Mouse (Mus musculus) forebrain, embryonic 14.5 days (tissue): ENCODE measurements at regions not wholly inside any gene's neighbourhood (a gene's known extent, or its start where the extent isn't known, plus 50 kb on each side); places are given as distances from the start of the nearest gene placed in this dataset.

Experiments used
- ATAC-seq: fragments of 200-750 bp; cut with Nextera tagmentation; 2 replicates; pipeline ENCODE4 v1.8.0; 2017; ENCODE audit warnings: mild to moderate bottlenecking, moderate library complexity
- DNase-seq: peaks from one replicate; pipeline ENCODE4 v3.0.0-alpha.2; 2015; ENCODE audit warnings: low spot score
- H3K27ac ChIP-seq: fragments of 300-500 bp; sonication (generic); 2 replicates; pipeline ENCODE4 v1.5.1; 2014; ENCODE audit warnings: low read depth, mild to moderate bottlenecking, control low read depth, low read length, moderate library complexity
- H3K27me3 ChIP-seq: fragments of 300-500 bp; sonication (generic); replicated peaks from 2 replicates; pipeline ENCODE4 v1.6.1; 2014; ENCODE audit warnings: low read length, control low read depth, mixed read lengths; ENCODE audit not compliant: control insufficient read depth, insufficient read depth
- H3K36me3 ChIP-seq: fragments of 300-500 bp; sonication (generic); 2 replicates; pipeline ENCODE4 v1.6.1; 2014; ENCODE audit warnings: low read length, control low read depth; ENCODE audit not compliant: control insufficient read depth, insufficient read depth
- H3K4me1 ChIP-seq: fragments of 300-500 bp; sonication (generic); 2 replicates; pipeline ENCODE4 v1.6.1; 2014; ENCODE audit warnings: antibody characterized with exemption, low read length, control low read depth; ENCODE audit not compliant: control insufficient read depth, insufficient read depth
- H3K4me2 ChIP-seq: fragments of 300-500 bp; sonication (generic); 2 replicates; pipeline ENCODE4 v1.6.1; 2014; ENCODE audit warnings: mild to moderate bottlenecking, control low read depth, low read length
- H3K4me3 ChIP-seq: fragments of 300-500 bp; sonication (generic); 2 replicates; pipeline ENCODE4 v1.5.1; 2014; ENCODE audit warnings: low read depth, low read length, control low read depth
- H3K9ac ChIP-seq: fragments of 300-500 bp; sonication (generic); 2 replicates; pipeline ENCODE4 v1.6.1; 2014; ENCODE audit warnings: mild to moderate bottlenecking, low read length, control low read depth, moderate library complexity
- H3K9me3 ChIP-seq: fragments of 300-500 bp; sonication (generic); replicated peaks from 2 replicates; pipeline ENCODE4 v1.6.1; 2016; ENCODE audit warnings: low read length, control low read depth, mixed read lengths; ENCODE audit not compliant: control insufficient read depth
- WGBS: fragments of 180-500 bp; shearing (Covaris S2); extraction: QIAGEN DNeasy Blood & Tissue Kit; methylation state at CpG from one replicate; pipeline ENCODE4 v1.1.7; 2014; 5-methylcytosine and 5-hydroxymethylcytosine counted together

DNA sequence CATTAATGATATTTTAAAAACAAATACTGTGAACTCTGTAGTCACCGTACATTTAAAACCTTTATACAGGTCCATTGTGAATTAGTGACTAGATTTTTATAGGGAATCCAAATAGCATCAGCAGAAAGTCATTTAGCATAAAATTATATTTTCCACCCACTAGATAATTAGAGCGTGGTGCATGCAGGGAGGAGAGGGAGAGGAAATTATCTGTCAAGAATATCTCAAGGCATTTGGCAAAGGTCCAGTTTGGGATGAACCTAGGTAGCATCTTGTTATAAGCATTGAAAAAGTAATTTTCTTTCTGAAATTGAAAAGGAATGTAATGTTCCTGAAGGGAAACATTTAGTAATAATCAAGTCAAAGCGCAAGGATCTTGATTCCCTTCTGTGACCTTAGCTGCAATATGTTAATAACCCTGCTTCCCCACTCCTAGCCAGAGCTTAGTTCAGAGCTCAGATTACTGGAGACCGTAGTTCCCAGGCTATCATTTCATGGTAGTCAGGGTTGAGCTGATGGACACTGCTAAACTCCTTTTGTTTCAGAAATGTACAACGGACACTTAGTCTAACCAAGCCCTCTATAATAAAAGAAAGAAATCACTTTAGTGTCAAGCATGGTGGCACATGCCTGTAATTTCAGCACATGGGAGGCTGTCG is 200.8 kb upstream of the Slc39a10 start:
- DNase-seq (peak; percentile 57), ATAC-seq (no peak)
- H3K27ac ChIP-seq: no peak overlapping the region
- H3K27me3 ChIP-seq: no peaks in the 10 kb centered on the region
- H3K4me1 ChIP-seq: no peaks in the 10 kb centered on the region
- no peak overlapping the region for H3K9ac ChIP-seq
- H3K36me3 ChIP-seq: no peaks in the 10 kb centered on the region
- H3K4me2 ChIP-seq: no peak overlapping the region
- H3K4me3 ChIP-seq: no peak overlapping the region
- H3K9me3 ChIP-seq: no peaks in the 10 kb centered on the region; the same call in 1 of the 2 replicates
- 60% methylated on average over 6 of the region's 6 CpGs for WGBS

DNA sequence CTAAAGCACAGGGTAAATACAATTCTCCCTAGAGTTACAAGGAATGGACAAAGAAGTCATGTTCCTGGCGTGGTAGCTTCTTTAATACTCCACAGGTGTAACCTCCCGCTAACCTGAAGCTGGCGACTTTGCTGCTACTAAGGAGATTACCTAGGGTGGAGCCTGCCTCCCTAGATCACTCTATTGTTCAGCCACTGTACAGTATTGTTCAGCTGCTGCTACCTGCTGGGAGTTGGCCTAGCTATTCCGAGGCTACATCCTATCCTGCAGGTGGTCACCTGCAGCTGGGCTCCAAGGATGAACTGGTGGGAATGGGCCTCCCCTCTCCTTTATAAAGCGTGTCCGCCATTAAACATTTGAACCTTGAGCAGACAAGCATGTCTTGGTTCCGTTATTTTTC is 183.8 kb upstream of the Slc39a10 start:
- Histone ChIP-seq H3K27me3 (no peaks in the 10 kb centered on the region), H3K27ac (no peak overlapping the region), H3K9me3 (no peaks in the 10 kb centered on the region), H3K36me3 (no peaks in the 10 kb centered on the region), H3K4me3 (no peak overlapping the region), H3K9ac (no peak overlapping the region), H3K4me1 (no peaks in the 10 kb centered on the region), H3K4me2 (no peak overlapping the region)
- ATAC-seq: no peak
- no peak for DNase-seq
- WGBS: 80% methylated on average over 7 of the region's 7 CpGs

DNA sequence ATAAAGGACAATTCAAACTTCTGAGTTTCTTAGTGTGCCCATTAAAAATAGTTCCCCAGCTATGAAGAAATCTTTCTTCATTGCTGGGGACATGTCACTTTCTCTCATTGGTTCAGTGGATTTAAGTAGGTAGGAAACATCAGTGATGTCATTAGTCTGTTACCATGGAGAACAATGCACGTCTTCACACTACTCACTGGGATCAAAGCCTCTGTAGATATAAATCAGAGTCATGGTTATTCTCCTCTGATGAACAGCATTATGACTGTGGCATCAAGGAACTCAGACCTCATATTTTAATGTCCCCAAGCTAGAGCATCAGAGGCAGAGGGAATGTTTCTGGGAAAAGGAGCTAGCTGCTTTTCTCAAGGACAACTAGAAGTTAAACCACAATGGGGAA is 165.5 kb upstream of the Slc39a10 start:
- Histone ChIP-seq H3K9ac (no peak overlapping the region), H3K27me3 (no peaks in the 10 kb centered on the region), H3K4me3 (no peak overlapping the region), H3K4me1 (no peaks in the 10 kb centered on the region), H3K27ac (no peak overlapping the region), H3K4me2 (no peak overlapping the region), H3K36me3 (no peaks in the 10 kb centered on the region), H3K9me3 (no peaks in the 10 kb centered on the region)
- 48% methylated on average over 1 of the region's 1 CpGs for WGBS
- no peak for DNase-seq
- no peak for ATAC-seq

DNA sequence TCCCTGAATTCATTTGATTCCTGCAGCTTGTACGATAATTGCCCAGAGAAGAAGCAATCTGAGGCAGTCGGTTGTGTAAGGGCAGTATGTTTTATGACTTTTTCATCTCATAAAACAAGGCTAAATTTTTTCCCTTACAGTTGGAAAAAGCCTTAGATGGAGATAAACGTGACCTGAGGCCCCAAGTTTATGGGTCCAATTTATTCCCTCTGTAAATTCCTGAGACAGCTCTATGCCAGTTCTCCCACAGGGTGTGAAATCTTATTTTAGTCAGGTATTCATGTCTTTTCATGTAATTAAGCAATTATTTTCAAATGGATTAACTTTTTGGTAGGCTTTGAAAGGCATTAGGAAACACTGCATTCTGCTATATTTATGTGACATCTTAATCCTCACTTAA is 164.7 kb upstream of the Slc39a10 start:
- Histone ChIP-seq H3K4me2 (no peak overlapping the region), H3K27ac (no peak overlapping the region), H3K27me3 (no peaks in the 10 kb centered on the region), H3K9ac (no peak overlapping the region), H3K4me1 (no peaks in the 10 kb centered on the region), H3K9me3 (no peaks in the 10 kb centered on the region), H3K4me3 (no peak overlapping the region), H3K36me3 (no peaks in the 10 kb centered on the region)
- DNase-seq: no peak
- no peak for ATAC-seq
- 75% methylated on average over 3 of the region's 3 CpGs for WGBS

DNA sequence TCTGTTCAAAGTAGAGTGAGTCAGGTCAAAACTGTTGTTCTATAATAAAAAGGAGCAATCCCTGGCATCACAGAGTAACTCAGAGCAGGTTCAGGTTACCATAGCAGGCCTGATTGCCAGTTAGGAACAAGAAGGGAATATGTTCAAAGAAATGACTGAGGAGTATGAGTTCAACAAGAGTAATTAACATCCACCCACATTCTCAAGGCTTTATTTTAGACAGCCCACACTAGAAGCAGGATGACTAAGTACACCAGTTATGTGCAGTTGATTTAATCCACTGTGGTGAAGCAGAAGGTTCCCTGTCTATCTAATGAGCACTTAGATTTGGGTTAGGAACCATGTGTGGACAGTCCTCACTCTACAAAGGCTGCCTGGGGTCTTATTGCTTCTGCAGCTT is 158.5 kb upstream of the Slc39a10 start:
- no peaks in the 10 kb centered on the region for H3K27me3 ChIP-seq
- H3K9ac ChIP-seq: no peak overlapping the region
- H3K4me1 ChIP-seq: no peaks in the 10 kb centered on the region
- H3K9me3 ChIP-seq: no peaks in the 10 kb centered on the region
- no peaks in the 10 kb centered on the region for H3K36me3 ChIP-seq
- ATAC-seq (no peak), DNase-seq (no peak)
- no peak overlapping the region for H3K4me2 ChIP-seq
- no peak overlapping the region for H3K4me3 ChIP-seq
- H3K27ac ChIP-seq: no peak overlapping the region

DNA sequence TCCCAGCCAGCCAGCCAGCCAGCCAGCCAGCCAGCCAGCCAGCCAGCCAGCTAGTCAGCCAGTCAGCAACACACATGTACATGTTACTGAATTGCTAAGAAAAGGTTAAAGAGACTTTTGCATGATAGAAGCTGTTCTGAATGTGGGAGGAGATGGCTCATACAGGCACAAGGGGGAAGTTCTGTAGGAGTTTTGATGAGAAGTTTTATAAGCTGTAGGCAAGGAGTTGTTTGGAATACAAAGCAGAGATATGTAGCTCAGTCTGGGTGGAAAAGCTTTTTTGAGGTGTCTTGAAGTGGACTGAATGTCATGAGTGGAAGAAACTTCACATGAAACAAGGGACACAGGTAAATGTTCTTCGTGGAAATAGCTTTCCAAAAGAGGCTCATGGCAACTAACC is 157.8 kb upstream of the Slc39a10 start:
- DNase-seq: no peak

DNA sequence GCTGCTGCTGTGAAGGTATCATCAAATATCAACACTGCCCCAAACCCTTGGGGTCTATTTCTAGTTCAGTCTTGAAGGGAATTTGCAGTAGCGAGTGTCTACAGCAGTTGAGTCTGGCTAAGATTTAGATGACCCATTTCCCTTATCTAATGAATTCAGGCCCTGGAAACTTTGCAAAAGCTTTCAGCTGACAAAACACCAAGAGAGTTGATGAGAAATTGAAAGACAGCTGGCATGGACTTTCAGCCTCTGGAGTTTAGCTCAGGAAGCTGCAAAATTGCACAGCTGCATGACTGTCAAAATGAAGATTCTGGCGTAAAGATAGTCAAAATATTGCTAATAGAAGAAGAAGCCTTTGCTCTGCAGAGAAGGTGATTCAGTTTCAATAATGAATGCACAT is 144.9 kb upstream of the Slc39a10 start:
- no peaks in the 10 kb centered on the region for H3K9me3 ChIP-seq
- WGBS: 89% methylated on average over 2 of the region's 2 CpGs

More for the DNA sequence above, 157.8 kb upstream of the Slc39a10 start:
- no peak for ATAC-seq
- 79% methylated on average over 1 of the region's 1 CpGs for WGBS
- Histone ChIP-seq H3K4me2 (no peak overlapping the region), H3K27me3 (no peaks in the 10 kb centered on the region), H3K9ac (no peak overlapping the region), H3K4me1 (no peaks in the 10 kb centered on the region), H3K27ac (no peak overlapping the region), H3K4me3 (no peak overlapping the region), H3K9me3 (no peaks in the 10 kb centered on the region), H3K36me3 (no peaks in the 10 kb centered on the region)

DNA sequence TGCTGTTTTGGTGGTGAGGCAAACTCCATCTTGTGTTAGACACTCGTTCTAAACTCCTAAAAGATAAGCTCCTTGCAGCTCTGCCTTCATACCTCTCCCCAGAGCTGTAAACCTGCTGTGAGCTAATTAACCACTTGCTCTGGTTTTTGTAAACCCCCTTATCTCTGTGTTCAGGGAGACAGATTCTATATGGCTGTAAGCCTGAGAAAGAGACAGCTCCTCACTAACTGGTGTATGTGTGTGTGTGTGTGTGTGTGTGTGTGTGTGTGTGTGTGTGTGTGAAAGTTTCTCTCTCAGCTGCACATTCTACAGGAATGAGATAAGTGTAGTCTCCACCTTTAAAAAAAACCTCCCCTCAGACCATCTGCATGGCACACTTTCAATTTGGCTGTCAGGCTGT is 126.7 kb upstream of the Slc39a10 start:
- DNase-seq (peak; percentile 7), ATAC-seq (no peak)
- Histone ChIP-seq H3K4me1 (no peaks in the 10 kb centered on the region), H3K27ac (no peak overlapping the region), H3K4me3 (no peak overlapping the region), H3K9ac (no peak overlapping the region), H3K9me3 (no peaks in the 10 kb centered on the region), H3K4me2 (no peak overlapping the region), H3K27me3 (no peaks in the 10 kb centered on the region), H3K36me3 (no peaks in the 10 kb centered on the region)
- whole genome bisulfite sequencing: 5% methylated on average over 1 of the region's 1 CpGs

More for the DNA sequence above, 144.9 kb upstream of the Slc39a10 start:
- no peak overlapping the region for H3K9ac ChIP-seq
- H3K4me3 ChIP-seq: no peak overlapping the region
- H3K27me3 ChIP-seq: no peaks in the 10 kb centered on the region
- no peak overlapping the region for H3K4me2 ChIP-seq
- H3K36me3 ChIP-seq: no peaks in the 10 kb centered on the region
- DNase-seq (no peak), ATAC-seq (no peak)
- no peak overlapping the region for H3K27ac ChIP-seq
- H3K4me1 ChIP-seq: no peaks in the 10 kb centered on the region

DNA sequence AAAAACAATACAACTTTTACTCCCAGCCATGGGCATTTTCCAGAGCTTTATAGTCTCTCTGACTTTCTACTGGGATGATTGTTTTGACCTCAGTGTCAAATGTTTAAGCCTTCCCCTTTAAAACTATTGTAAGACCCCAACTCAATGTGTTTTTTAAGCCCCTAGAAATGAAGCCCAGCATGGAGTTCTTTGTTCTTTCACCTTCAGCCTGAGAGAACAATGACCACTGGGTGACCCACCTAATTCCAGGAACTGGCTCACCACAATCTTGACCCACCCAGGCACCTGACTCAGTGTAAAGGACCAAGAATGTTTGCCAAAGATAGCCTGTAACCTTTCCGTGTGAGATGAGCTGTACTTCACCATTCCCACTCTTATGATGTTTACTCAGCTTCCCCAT is 121.9 kb upstream of the Slc39a10 start:
- no peak for ATAC-seq
- Histone ChIP-seq H3K4me1 (no peaks in the 10 kb centered on the region), H3K9ac (no peak overlapping the region), H3K4me2 (no peak overlapping the region), H3K36me3 (no peaks in the 10 kb centered on the region), H3K27me3 (no peaks in the 10 kb centered on the region), H3K4me3 (no peak overlapping the region), H3K9me3 (no peaks in the 10 kb centered on the region), H3K27ac (no peak overlapping the region)
- 95% methylated on average over 1 of the region's 1 CpGs for WGBS
- DNase-seq: no peak
